ENCODE assay signal across 11 mouse cellular contexts in genomic region chr13:63548571-63548970, GRCm38 (mm10). TPM values are rescaled to one million over a fixed set of nuclear protein-coding genes. Genes with fewer than 3 reads are reported as not detected.
DNase-seq lines count a peak whose midpoint lies in the region; ATAC-seq and TF ChIP-seq lines count a peak whose summit lies in the region.
"Had no signal": no experiment of that assay in that cellular context is flagged by ENCODE, and none has a peak within 500 bp of the region (broad histone marks: within the 10 kb centered on the region; RNA-seq: fewer than 3 reads in every experiment).

No protein-coding gene starts in this region.

- no peak for DNase-seq in heart, postnatal 10 days
- no peak for DNase-seq in lung, postnatal 4 days
- DNase-seq in hindbrain, postnatal 0 days (ENCODE audit: low spot score), result no peak
- no peak for DNase-seq in gastrocnemius, postnatal 14 days
- DNase-seq: kidney, adult 18-20 months had no signal

- H3K27me3 ChIP-seq in heart, embryonic 15.5 days, result no peaks in the 10 kb centered on the region
- no peaks in the 10 kb centered on the region for H3K27me3 ChIP-seq in lung, embryonic 15.5 days
- no peaks in the 10 kb centered on the region for H3K27me3 ChIP-seq in hindbrain, postnatal 0 days (ENCODE audit: insufficient read depth, low read length)
- no peaks in the 10 kb centered on the region for H3K27me3 ChIP-seq in stomach, embryonic 16.5 days (ENCODE audit: control insufficient read depth, insufficient read depth, low read length)
- H3K27me3 ChIP-seq: megakaryocyte, embryonic 14.5 days had no signal

- no peak for TF ChIP-seq CTCF in hindbrain, postnatal 0 days (IDR thresholded peaks at IDR 0.05; ENCODE audit: low read depth)

- peak overlapping the region; percentile 35; the same call in 1 of the 2 replicates for H3K9ac ChIP-seq in heart, embryonic 15.5 days
- H3K9ac ChIP-seq in lung, embryonic 15.5 days, result no peak overlapping the region
- H3K9ac ChIP-seq in hindbrain, postnatal 0 days (replicated peaks; ENCODE audit: low read length), result no peak overlapping the region
- H3K9ac ChIP-seq in stomach, embryonic 16.5 days (ENCODE audit: low read length), result no peak overlapping the region; the same call in 1 of the 2 replicates
- H3K9ac ChIP-seq: forebrain, embryonic 13.5 days had no signal

- peaks cover 49% of the 10 kb centered on the region for H3K4me1 ChIP-seq in heart, embryonic 15.5 days (replicated peaks)
- peaks cover 89% of the 10 kb centered on the region for H3K4me1 ChIP-seq in lung, embryonic 15.5 days
- H3K4me1 ChIP-seq in hindbrain, postnatal 0 days (ENCODE audit: insufficient read depth, low read length), result peaks cover 4% of the 10 kb centered on the region
- H3K4me1 ChIP-seq in stomach, embryonic 16.5 days (ENCODE audit: control insufficient read depth, insufficient read depth, low read length), result peaks cover 65% of the 10 kb centered on the region

- peaks cover 14% of the 10 kb centered on the region for H3K36me3 ChIP-seq in heart, embryonic 15.5 days
- peaks cover 49% of the 10 kb centered on the region for H3K36me3 ChIP-seq in lung, embryonic 15.5 days
- H3K36me3 ChIP-seq in hindbrain, postnatal 0 days (ENCODE audit: insufficient read depth, low read length), result no peaks in the 10 kb centered on the region
- no peaks in the 10 kb centered on the region for H3K36me3 ChIP-seq in stomach, embryonic 16.5 days (ENCODE audit: control insufficient read depth, insufficient read depth, low read length)

- intact Hi-C loops in heart, postnatal 10 days (cut with DNase I), result no loop called here
- intact Hi-C loops in gastrocnemius, postnatal 14 days (cut with DNase I; ENCODE audit: low total_unique reads), result no loop called here

- no peak overlapping the region for H3K4me2 ChIP-seq in heart, embryonic 15.5 days
- H3K4me2 ChIP-seq in lung, embryonic 15.5 days, result no peak overlapping the region
- peak overlapping the region; percentile 17; the same call in 1 of the 2 replicates for H3K4me2 ChIP-seq in hindbrain, postnatal 0 days (ENCODE audit: low read depth, low read length)
- no peak overlapping the region for H3K4me2 ChIP-seq in stomach, embryonic 16.5 days (ENCODE audit: low read depth, low read length)
- H3K4me2 ChIP-seq: forebrain, embryonic 13.5 days had no signal

- no peak for ATAC-seq in heart, embryonic 15.5 days (replicated peaks; ENCODE audit: insufficient number of reproducible peaks, insufficient read depth, low FRiP score, low read depth)
- no peak for ATAC-seq in lung, embryonic 15.5 days (ENCODE audit: borderline replicate concordance, extremely low read depth, low FRiP score, low TSS enrichment)
- ATAC-seq in hindbrain, postnatal 0 days, result no peak
- ATAC-seq in stomach, embryonic 16.5 days (ENCODE audit: insufficient read depth, low FRiP score), result no peak
- ATAC-seq in erythroblast, adult 5-6 weeks (replicated peaks; ENCODE audit: low FRiP score, poor library complexity, severe bottlenecking), result no peak
- ATAC-seq: forebrain, embryonic 13.5 days had no signal

- WGBS in heart, embryonic 15.5 days, result 50% methylated on average over 4 of the region's 4 CpGs
- WGBS in lung, embryonic 15.5 days, result 50% methylated on average over 4 of the region's 4 CpGs
- 53% methylated on average over 4 of the region's 4 CpGs for whole genome bisulfite sequencing in hindbrain, postnatal 0 days
- 57% methylated on average over 4 of the region's 4 CpGs for WGBS in stomach, embryonic 16.5 days

- H3K27ac ChIP-seq in heart, embryonic 15.5 days, result peak overlapping the region; percentile 32
- H3K27ac ChIP-seq in lung, embryonic 15.5 days, result peak overlapping the region; percentile 25; the same call in 1 of the 2 replicates
- H3K27ac ChIP-seq in hindbrain, postnatal 0 days, result peak overlapping the region; percentile 72
- H3K27ac ChIP-seq in stomach, embryonic 16.5 days (ENCODE audit: low read length), result peak overlapping the region; percentile 53
- H3K27ac ChIP-seq: forebrain, embryonic 13.5 days had no signal

- H3K4me3 ChIP-seq in heart, embryonic 15.5 days, result no peak overlapping the region
- no peak overlapping the region for H3K4me3 ChIP-seq in lung, embryonic 15.5 days
- H3K4me3 ChIP-seq in hindbrain, postnatal 0 days (ENCODE audit: low read length), result no peak overlapping the region
- no peak overlapping the region for H3K4me3 ChIP-seq in stomach, embryonic 16.5 days (replicated peaks; ENCODE audit: low read length)
- H3K4me3 ChIP-seq: forebrain, embryonic 13.5 days; megakaryocyte, embryonic 14.5 days had no signal

- H3K9me3 ChIP-seq in heart, embryonic 15.5 days (replicated peaks), result no peaks in the 10 kb centered on the region
- no peaks in the 10 kb centered on the region for H3K9me3 ChIP-seq in lung, embryonic 15.5 days
- no peaks in the 10 kb centered on the region for H3K9me3 ChIP-seq in hindbrain, postnatal 0 days (ENCODE audit: low read length)
- no peaks in the 10 kb centered on the region for H3K9me3 ChIP-seq in stomach, embryonic 16.5 days (replicated peaks; ENCODE audit: control insufficient read depth, low read length)
- H3K9me3 ChIP-seq: forebrain, embryonic 13.5 days; megakaryocyte, embryonic 14.5 days had no signal

RNA-seq across cellular contexts. Expression of gene Ptch1, which starts 24.8 kb away (rescaled TPM):
- 5.4 and 8.0 TPM in 2 replicates for polyA plus RNA-seq in heart, embryonic 15.5 days (2015; fragmentation: Nextera tagmentation; extraction: Ambion mirVana)
- total RNA-seq in heart, postnatal 10 days (2021), result 10 to 100 TPM; 16.3 to 20.3 TPM
- polyA plus RNA-seq in lung, embryonic 15.5 days (2015; fragmentation: Nextera tagmentation; extraction: Ambion mirVana), result 34.8 and 36.8 TPM in 2 replicates
- total RNA-seq in hindbrain, postnatal 0 days (2014; rRNA removed), result 39.0 and 58.4 TPM in 2 replicates
- 9.6 and 10.4 TPM in 2 replicates for polyA plus RNA-seq in hindbrain, postnatal 0 days (2015; fragmentation: Nextera tagmentation; extraction: Ambion mirVana)
- polyA plus RNA-seq in stomach, embryonic 16.5 days (2015; fragmentation: Nextera tagmentation; extraction: Ambion mirVana), result 28.5 and 31.1 TPM in 2 replicates
- total RNA-seq in erythroblast, adult 5-6 weeks (2015; ENCODE audit: low replicate concordance), result 2.5 and 4.8 TPM in 2 replicates
- total RNA-seq in erythroblast, adult 5-6 weeks (2017; ENCODE audit: low replicate concordance), result 1.5 and 2.5 TPM in 2 replicates
- total RNA-seq in gastrocnemius, postnatal 14 days (2021), result 10 to 100 TPM; 10.3 to 15.2 TPM

RNA-seq across cellular contexts. Expression of gene Fancc, which starts 51.5 kb away (rescaled TPM):
- polyA plus RNA-seq in heart, embryonic 15.5 days (2015; fragmentation: Nextera tagmentation; extraction: Ambion mirVana), result 12.8 and 16.0 TPM in 2 replicates
- total RNA-seq in heart, postnatal 10 days (2021), result 1 to 10 TPM; 7.4 to 9.6 TPM
- polyA plus RNA-seq in lung, embryonic 15.5 days (2015; fragmentation: Nextera tagmentation; extraction: Ambion mirVana), result 25.2 and 28.7 TPM in 2 replicates
- 17.7 and 25.9 TPM in 2 replicates for total RNA-seq in hindbrain, postnatal 0 days (2014; rRNA removed)
- polyA plus RNA-seq in hindbrain, postnatal 0 days (2015; fragmentation: Nextera tagmentation; extraction: Ambion mirVana), result 11.4 and 11.9 TPM in 2 replicates
- polyA plus RNA-seq in stomach, embryonic 16.5 days (2015; fragmentation: Nextera tagmentation; extraction: Ambion mirVana), result 21.9 and 22.0 TPM in 2 replicates
- total RNA-seq in erythroblast, adult 5-6 weeks (2015; ENCODE audit: low replicate concordance), result 4.8 and 26.5 TPM in 2 replicates
- 9.0 and 17.6 TPM in 2 replicates for total RNA-seq in erythroblast, adult 5-6 weeks (2017; ENCODE audit: low replicate concordance)
- total RNA-seq in gastrocnemius, postnatal 14 days (2021), result 1 to 10 TPM; 3.3 to 3.7 TPM
